Mouse (Mus musculus) thymus, postnatal 36 days (tissue): ENCODE results near the gene Zfx.

ENCODE experiments used
- DNase-seq, 2 experiments: peaks; one replicate each; pipeline ENCODE4 v3.0.0; 2022; ENCODE audit warnings: mixed read lengths in 2 of 2

Gene Zfx

DNA sequence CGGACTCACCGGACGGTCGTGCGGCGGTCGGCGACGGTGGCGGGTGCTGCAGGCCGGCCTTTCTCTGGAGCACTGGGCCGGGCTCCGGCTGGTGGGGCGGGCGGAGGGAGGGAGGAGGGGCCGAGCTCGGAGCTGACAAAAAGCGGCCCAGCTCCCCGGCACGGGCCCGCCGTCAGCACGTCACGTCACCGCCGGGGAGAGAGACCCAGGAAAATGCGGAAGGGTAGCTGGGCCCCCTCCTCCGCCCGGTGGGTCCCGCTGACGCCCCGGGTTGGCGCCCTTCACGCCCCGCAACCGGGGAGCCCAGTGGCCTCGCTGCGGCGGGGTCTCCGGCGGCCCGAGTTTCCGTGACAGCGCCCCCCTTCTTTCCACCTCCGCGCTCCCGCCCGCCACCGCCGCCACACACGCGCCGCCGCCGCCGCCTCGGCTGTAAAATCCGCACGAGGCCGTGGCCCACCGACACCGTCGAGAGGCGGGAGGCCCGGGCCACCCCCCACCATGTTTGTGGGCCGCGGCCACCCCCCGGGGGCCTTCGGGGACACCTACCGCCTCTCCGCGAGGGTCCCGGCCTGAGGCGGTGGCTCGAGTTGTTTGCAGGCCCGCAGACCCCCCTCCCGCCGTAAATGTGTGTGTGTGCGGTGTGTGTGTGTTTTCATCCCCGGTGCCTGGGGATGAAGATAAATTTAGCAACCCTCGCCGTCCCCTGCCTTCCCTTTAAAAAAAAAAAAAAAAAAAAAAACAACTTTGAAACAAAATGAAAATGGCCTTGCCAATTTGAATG is at the start of gene Zfx:
Gene Zfx, minus strand, starts transcription at position 644 of the 781 bp plus-strand sequence.
- peak; percentile 67 to 78 for DNase-seq

- DNase-seq: no peak
Measured at GRCm38 (mm10) chrX:94169348-94169747, 45.8 kb upstream of the Zfx start.

DNA sequence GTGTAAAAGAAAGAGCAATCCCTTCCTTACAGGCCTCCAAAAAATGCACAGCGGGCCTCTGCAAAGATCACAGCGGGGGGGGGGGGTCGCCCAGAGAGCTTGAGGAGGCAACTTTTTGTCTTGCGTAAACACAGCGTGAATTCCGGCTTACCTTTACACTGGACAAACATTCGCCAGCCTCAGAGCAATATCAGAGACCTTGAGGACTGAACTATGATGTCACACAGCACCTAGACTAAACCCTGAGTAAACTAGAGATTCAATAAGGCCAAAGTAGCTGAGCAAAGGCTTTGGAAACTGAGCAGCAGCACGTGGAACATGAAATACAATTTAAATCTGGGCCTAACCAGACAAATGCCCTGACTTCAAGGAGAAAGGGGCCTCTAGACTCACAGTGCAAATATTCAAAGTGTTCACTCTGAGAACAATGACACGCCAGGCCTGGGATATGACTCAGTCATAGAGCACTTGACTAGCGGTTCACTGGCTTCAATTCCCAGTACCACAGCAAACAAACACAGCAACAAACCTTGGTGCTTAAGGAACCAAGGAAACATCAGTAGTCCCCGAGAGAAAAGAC is 28.8 kb upstream of the Zfx start:
- DNase-seq: no peak

GRCm38 (mm10) chrX:94150471-94150870 is 27.0 kb upstream of the Zfx start:
- no peak for DNase-seq

DNA sequence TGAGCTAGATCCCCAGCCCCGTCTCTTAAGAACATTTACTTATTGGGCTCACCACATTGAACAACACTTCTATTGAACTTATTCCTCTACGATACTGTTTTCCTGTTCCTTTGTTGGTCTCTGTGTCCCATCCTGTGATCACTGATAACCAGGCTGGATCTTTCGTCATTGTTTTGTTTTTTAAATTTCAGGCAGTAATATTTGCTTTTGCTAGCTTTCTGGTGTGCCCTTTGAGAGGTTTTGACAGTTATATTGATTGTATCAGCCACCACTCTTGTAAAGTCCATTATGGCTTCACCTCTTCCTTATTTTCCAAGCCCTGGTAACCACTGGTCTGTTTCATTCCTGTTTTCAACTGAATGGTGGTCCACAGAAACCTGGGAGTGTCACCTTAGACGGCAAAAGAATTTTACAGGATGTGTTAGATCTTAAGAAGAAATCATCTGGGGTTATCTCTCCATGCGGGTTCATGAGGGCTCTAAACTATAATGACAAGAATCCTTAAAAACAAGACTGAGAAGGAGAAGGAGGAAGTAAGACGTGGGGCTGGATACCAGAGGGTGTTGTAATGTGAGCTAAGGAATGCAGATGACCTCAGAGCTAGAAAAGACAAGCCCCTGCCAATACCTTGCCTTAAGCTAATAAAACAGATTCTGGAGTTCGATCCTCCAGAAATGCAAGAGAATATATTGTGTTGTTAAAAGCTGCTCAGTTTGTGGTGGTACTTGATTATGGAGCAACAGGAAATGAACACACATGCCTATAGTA is 18.7 kb upstream of the Zfx start:
- no peak for DNase-seq

DNA sequence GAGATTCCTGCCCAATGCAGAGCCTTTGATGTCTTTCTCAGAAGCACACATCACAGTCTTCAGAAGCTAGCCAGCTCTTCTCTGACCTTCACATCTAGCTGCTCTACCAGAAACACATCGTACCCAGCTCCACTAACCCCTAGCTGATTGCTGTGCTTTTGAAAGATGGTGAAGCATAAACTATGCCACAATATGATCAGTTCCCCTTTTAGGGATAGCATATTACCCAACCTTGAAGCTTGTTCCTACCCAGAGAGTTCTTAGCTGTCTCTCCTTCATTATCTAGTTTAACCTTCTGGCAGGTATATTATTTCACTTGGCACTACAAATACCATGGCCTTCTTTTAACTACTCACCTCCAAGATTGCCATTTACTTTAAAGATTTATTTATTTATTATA is 16.6 kb upstream of the Zfx start:
- no peak for DNase-seq

- DNase-seq: no peak
Measured at GRCm38 (mm10) chrX:94138256-94138655, 14.8 kb upstream of the Zfx start.

DNA sequence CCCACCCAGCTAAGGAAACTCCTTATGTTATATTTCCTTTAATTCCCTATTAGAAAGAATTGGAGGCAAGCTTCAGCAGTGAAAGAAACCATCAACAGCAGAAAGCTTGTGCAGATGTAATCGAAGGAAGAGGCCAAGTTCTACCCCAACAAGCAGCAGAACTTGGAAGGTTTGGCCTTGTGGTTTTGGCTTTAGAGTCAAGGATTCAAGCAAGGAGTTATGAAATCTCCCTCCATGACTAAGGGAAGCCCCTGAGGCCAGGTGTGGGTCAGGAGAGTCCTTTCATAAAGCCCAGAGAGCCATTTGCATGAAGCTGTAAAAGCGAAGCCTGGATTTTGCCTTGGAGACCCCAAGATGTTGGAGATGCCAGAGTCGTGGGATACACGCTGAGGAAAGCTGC is 11.6 kb upstream of the Zfx start:
- no peak for DNase-seq

DNA sequence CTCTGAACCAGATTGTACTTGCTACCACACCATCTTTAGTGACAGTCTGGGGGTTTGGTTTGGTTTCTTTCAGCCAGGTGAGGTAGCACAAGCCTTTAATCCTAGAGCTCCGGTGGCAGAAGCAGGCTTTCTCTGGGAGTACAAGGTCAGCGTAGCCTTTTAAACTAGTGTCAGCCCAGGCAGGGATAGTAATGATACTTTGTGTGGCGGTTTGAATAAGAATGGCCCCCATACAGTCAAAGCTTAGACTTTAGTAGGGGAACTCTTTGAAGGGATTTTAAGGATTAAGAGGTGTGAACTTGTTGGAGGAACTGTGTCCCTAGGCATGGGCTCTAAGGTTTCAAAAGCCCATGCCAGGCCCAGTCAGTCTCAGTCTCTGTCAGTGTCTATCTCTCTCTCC is 10.0 kb upstream of the Zfx start:
- DNase-seq: no peak

DNA sequence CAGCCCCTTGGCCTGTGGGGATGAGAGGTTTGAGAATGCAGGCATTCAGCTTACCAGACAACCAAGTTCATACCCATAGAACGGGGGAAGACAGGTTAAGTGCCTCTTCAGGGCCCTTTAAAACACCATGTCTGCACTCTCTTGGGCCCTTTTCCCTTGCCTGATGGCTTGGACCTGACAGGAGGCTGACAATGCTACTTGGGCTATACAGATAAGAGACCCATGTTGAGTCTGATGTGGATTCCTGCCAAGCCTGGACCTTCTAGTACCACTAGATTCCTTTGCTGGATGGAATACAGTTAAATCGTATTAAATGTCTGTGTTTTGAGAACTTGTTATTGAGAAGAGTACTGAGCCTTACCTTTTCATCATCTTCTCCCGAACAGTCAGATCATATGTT is 8.7 kb upstream of the Zfx start:
- no peak for DNase-seq

- DNase-seq: no peak
Measured at GRCm38 (mm10) chrX:94129712-94130111, 6.2 kb upstream of the Zfx start.

- DNase-seq: no peak
Measured at GRCm38 (mm10) chrX:94125950-94126349, 2.4 kb upstream of the Zfx start.

DNA sequence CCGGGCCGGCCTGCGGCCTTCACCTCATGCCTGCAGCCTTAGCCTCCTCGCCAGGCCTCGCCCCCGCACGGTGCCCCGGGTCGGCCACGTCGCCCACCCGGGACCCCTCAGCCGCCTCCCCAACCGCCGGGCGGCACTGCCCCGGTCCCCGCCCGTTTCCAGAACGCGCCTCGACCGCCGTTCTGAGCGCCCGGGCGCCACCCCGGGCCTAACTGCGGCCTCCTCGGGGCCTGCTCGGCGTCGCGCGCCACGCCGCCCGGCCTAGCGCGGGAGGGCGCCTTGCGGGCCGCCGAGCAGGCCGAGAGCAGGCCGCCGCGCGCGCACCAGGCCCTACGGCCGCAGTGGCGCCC is 818 bp downstream of the Zfx start:
- peak in 1 of 2 experiments; percentile 56 for DNase-seq

GRCm38 (mm10) chrX:94121866-94122708 is 1.4 kb downstream of the Zfx start:
- DNase-seq: peak; percentile 80 to 88

GRCm38 (mm10) chrX:94121161-94121856 is 2.2 kb downstream of the Zfx start:
- peak; percentile 3 to 16 for DNase-seq

GRCm38 (mm10) chrX:94118350-94118749 is 5.2 kb downstream of the Zfx start:
- DNase-seq: no peak

- DNase-seq: no peak
Measured at GRCm38 (mm10) chrX:94115882-94116281, 7.6 kb downstream of the Zfx start.

DNA sequence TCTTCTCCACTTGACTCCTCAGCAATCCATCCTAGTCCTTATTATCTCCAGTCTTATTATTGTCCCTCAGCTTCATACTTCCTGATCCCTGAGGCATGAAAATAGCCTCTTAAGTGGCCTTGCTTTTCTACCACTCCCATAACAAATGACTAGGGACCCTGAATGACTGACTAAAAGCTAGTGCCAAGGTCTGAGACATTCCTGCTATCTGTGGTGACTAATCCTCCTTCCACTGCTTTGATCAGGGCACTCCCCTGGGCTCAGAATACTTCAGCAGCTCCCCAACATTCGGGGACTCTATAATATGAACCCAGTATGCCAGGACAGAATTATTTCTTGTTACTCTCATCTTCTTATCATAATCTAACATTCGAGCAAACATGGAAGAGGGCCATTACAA is 17.5 kb downstream of the Zfx start:
- no peak for DNase-seq

- no peak for DNase-seq
Measured at GRCm38 (mm10) chrX:94102938-94103337, 20.6 kb downstream of the Zfx start.

DNA sequence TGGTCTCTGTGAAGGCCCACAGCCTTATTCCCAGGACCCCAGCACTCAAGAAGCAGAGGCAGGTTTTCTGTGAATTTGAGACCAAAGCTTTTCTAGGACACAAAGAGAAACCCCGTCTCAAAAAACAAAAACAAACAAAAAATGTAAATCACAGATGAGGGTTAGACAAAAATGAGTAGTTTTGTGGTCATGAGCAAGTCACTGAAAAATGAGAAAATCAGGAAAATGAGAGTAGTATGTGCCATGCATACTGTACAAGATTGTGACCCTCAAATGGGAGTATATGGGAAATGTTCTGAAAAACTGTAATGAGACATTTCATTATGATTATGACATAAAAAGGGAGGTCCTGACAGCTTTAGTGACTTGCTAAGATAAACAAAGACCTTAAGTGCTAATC is 22.9 kb downstream of the Zfx start:
- DNase-seq: no peak

DNA sequence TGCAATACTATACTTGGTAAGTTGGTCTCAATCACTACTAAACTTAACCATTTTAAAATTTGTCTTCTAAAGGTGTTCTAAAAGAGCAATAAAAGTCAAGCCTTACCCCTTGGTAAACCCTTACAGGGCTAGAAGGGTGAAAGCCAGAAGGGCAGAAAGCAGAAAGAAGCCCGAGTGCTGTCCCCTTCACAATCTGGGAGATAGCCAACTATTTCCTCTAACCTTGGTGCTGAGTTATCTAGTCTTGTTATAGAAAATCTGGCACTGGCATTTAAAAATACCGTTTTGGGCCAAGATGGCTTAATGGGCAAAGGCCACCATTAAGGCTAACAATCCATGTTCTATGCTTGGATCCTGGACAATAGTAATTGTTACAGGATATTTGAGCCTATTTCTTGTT is 32.5 kb downstream of the Zfx start:
- DNase-seq: no peak

- DNase-seq: no peak
Measured at GRCm38 (mm10) chrX:94061246-94061645, 62.3 kb downstream of the Zfx start.
